Mouse (Mus musculus): ENCODE results near the gene Sox9. TPM values are rescaled to one million over a fixed set of nuclear protein-coding genes. Genes with fewer than 3 reads are reported as not detected.

Gene Sox9
- polyA plus RNA-seq, 1 experiment from 2014 or later: 149 TPM

- Histone ChIP-seq H3K4me1 (no peaks in the 10 kb centered on the region), H3K36me3 (no peaks in the 10 kb centered on the region), H3K4me2 (replicated peaks) (no peak overlapping the region), H3K9me3 (no peaks in the 10 kb centered on the region), H3K27me3 (no peaks in the 10 kb centered on the region), H3K9ac (no peak overlapping the region), H3K27ac (no peak overlapping the region), H3K4me3 (no peak overlapping the region)
- 47% methylated on average over 4 of the region's 4 CpGs for WGBS
- no peak for ATAC-seq (ENCODE audit: insufficient number of reproducible peaks, insufficient read depth, low FRiP score, low TSS enrichment)
Observed at GRCm38 (mm10) chr11:112801189-112801818, 19.3 kb downstream of the Sox9 start.

- H3K4me2 ChIP-seq (replicated peaks): no peak overlapping the region
- 0 out of 2 replicates have a peak, but pooled peaks cover 4% of the 10 kb centered on the region for H3K27me3 ChIP-seq
- H3K9me3 ChIP-seq: no peaks in the 10 kb centered on the region
- H3K4me1 ChIP-seq: peaks cover 22% of the 10 kb centered on the region
- 35% methylated on average over 8 of the region's 8 CpGs for WGBS
- H3K36me3 ChIP-seq: no peaks in the 10 kb centered on the region
- peak; percentile 47; the same call in 1 of the 2 replicates for ATAC-seq (ENCODE audit: insufficient number of reproducible peaks, insufficient read depth, low FRiP score, low TSS enrichment)
- H3K27ac ChIP-seq: no peak overlapping the region
- H3K9ac ChIP-seq: no peak overlapping the region
- H3K4me3 ChIP-seq: no peak overlapping the region
Observed at GRCm38 (mm10) chr11:112807838-112808506, 25.9 kb downstream of the Sox9 start.

GRCm38 (mm10) chr11:112810447-112811151 lies 28.6 kb downstream of the Sox9 start:
- Histone ChIP-seq H3K27ac (no peak overlapping the region), H3K9me3 (no peaks in the 10 kb centered on the region), H3K9ac (no peak overlapping the region)

GRCm38 (mm10) chr11:112811152-112811871 lies 29.3 kb downstream of the Sox9 start:
- Histone ChIP-seq H3K4me2 (replicated peaks) (peak overlapping the region; percentile 48), H3K4me1 (peaks cover 22% of the 10 kb centered on the region), H3K36me3 (no peaks in the 10 kb centered on the region), H3K9me3 (no peaks in the 10 kb centered on the region), H3K27ac (no peak overlapping the region), H3K4me3 (peak overlapping the region; percentile 21), H3K9ac (no peak overlapping the region), H3K27me3 (0 out of 2 replicates have a peak, but pooled peaks cover 4% of the 10 kb centered on the region)
- no peak for ATAC-seq (ENCODE audit: insufficient number of reproducible peaks, insufficient read depth, low FRiP score, low TSS enrichment)
- WGBS: 6% methylated on average over 19 of the region's 19 CpGs

More at GRCm38 (mm10) chr11:112810447-112811151, 28.6 kb downstream of the Sox9 start:
- Histone ChIP-seq H3K4me3 (peak overlapping the region; percentile 21), H3K27me3 (0 out of 2 replicates have a peak, but pooled peaks cover 4% of the 10 kb centered on the region), H3K4me1 (peaks cover 22% of the 10 kb centered on the region), H3K36me3 (no peaks in the 10 kb centered on the region), H3K4me2 (replicated peaks) (peak overlapping the region; percentile 48)
- 2% methylated on average over 17 of the region's 17 CpGs for WGBS
- no peak for ATAC-seq (ENCODE audit: insufficient number of reproducible peaks, insufficient read depth, low FRiP score, low TSS enrichment)

- no peak overlapping the region for H3K9ac ChIP-seq
- H3K4me2 ChIP-seq (replicated peaks): no peak overlapping the region
- H3K9me3 ChIP-seq: no peaks in the 10 kb centered on the region
- H3K4me1 ChIP-seq: peaks cover 10% of the 10 kb centered on the region; the same call in 1 of the 2 replicates
- H3K27me3 ChIP-seq: no peaks in the 10 kb centered on the region
- no peak overlapping the region for H3K4me3 ChIP-seq
- WGBS: 41% methylated on average over 14 of the region's 14 CpGs
- H3K27ac ChIP-seq: no peak overlapping the region
- H3K36me3 ChIP-seq: no peaks in the 10 kb centered on the region
- no peak for ATAC-seq (ENCODE audit: insufficient number of reproducible peaks, insufficient read depth, low FRiP score, low TSS enrichment)
Observed at GRCm38 (mm10) chr11:112817829-112818650, 36.0 kb downstream of the Sox9 start.

- Histone ChIP-seq H3K27me3 (no peaks in the 10 kb centered on the region), H3K9me3 (no peaks in the 10 kb centered on the region), H3K4me2 (replicated peaks) (no peak overlapping the region), H3K9ac (no peak overlapping the region), H3K4me3 (no peak overlapping the region), H3K36me3 (no peaks in the 10 kb centered on the region), H3K4me1 (peaks cover 10% of the 10 kb centered on the region; the same call in 1 of the 2 replicates), H3K27ac (no peak overlapping the region)
- WGBS: 55% methylated on average over 7 of the region's 7 CpGs
- ATAC-seq (ENCODE audit: insufficient number of reproducible peaks, insufficient read depth, low FRiP score, low TSS enrichment): no peak
Observed at GRCm38 (mm10) chr11:112818651-112819270, 36.7 kb downstream of the Sox9 start.

- no peaks in the 10 kb centered on the region for H3K9me3 ChIP-seq
- H3K27ac ChIP-seq: no peak overlapping the region
- H3K9ac ChIP-seq: no peak overlapping the region
- H3K36me3 ChIP-seq: no peaks in the 10 kb centered on the region
- no peaks in the 10 kb centered on the region for H3K27me3 ChIP-seq
- 65% methylated on average over 2 of the region's 2 CpGs for WGBS
- H3K4me3 ChIP-seq: no peak overlapping the region
- no peak for ATAC-seq (ENCODE audit: insufficient number of reproducible peaks, insufficient read depth, low FRiP score, low TSS enrichment)
- peaks cover 10% of the 10 kb centered on the region; the same call in 1 of the 2 replicates for H3K4me1 ChIP-seq
- H3K4me2 ChIP-seq (replicated peaks): no peak overlapping the region
Observed at GRCm38 (mm10) chr11:112821536-112821935, 39.5 kb downstream of the Sox9 start.

- H3K27ac ChIP-seq: no peak overlapping the region
- no peak for ATAC-seq (ENCODE audit: insufficient number of reproducible peaks, insufficient read depth, low FRiP score, low TSS enrichment)
- no peak overlapping the region for H3K9ac ChIP-seq
- no peaks in the 10 kb centered on the region for H3K27me3 ChIP-seq
- 66% methylated on average over 3 of the region's 3 CpGs for WGBS
- no peaks in the 10 kb centered on the region for H3K36me3 ChIP-seq
- H3K4me1 ChIP-seq: no peaks in the 10 kb centered on the region
- no peak overlapping the region for H3K4me3 ChIP-seq
- H3K9me3 ChIP-seq: no peaks in the 10 kb centered on the region
- no peak overlapping the region for H3K4me2 ChIP-seq (replicated peaks)
Observed at GRCm38 (mm10) chr11:112824146-112824545, 42.1 kb downstream of the Sox9 start.

GRCm38 (mm10) chr11:112826193-112827043 lies 44.4 kb downstream of the Sox9 start:
- no peak for ATAC-seq (ENCODE audit: insufficient number of reproducible peaks, insufficient read depth, low FRiP score, low TSS enrichment)
- Histone ChIP-seq H3K4me1 (no peaks in the 10 kb centered on the region), H3K9me3 (no peaks in the 10 kb centered on the region), H3K27ac (no peak overlapping the region), H3K36me3 (no peaks in the 10 kb centered on the region), H3K4me2 (replicated peaks) (no peak overlapping the region), H3K4me3 (no peak overlapping the region), H3K9ac (no peak overlapping the region), H3K27me3 (no peaks in the 10 kb centered on the region)
- 56% methylated on average over 6 of the region's 6 CpGs for WGBS

- no peak overlapping the region for H3K4me3 ChIP-seq
- 17% methylated on average over 6 of the region's 6 CpGs for WGBS
- H3K36me3 ChIP-seq: no peaks in the 10 kb centered on the region
- no peak overlapping the region for H3K27ac ChIP-seq
- no peak overlapping the region for H3K4me2 ChIP-seq (replicated peaks)
- H3K4me1 ChIP-seq: no peaks in the 10 kb centered on the region
- ATAC-seq (ENCODE audit: insufficient number of reproducible peaks, insufficient read depth, low FRiP score, low TSS enrichment): no peak
- H3K9ac ChIP-seq: no peak overlapping the region
- H3K27me3 ChIP-seq: no peaks in the 10 kb centered on the region
- H3K9me3 ChIP-seq: no peaks in the 10 kb centered on the region
Observed at GRCm38 (mm10) chr11:112827044-112827347, 45.0 kb downstream of the Sox9 start.

Data from embryonic facial prominence, embryonic 12.5 days (tissue).